Mouse (Mus musculus) kidney, adult 9 months (tissue): ENCODE measurements around the gene Gls2.
"Not testable (repeated sequence)": the region's sequence is repeated elsewhere in the genome, so short reads cannot be mapped to it uniquely, and the experiment has no call there.

Source experiments
- DNase-seq: peaks from one replicate; pipeline ENCODE4 v3.0.0; 2022

The Gls2 gene

DNA sequence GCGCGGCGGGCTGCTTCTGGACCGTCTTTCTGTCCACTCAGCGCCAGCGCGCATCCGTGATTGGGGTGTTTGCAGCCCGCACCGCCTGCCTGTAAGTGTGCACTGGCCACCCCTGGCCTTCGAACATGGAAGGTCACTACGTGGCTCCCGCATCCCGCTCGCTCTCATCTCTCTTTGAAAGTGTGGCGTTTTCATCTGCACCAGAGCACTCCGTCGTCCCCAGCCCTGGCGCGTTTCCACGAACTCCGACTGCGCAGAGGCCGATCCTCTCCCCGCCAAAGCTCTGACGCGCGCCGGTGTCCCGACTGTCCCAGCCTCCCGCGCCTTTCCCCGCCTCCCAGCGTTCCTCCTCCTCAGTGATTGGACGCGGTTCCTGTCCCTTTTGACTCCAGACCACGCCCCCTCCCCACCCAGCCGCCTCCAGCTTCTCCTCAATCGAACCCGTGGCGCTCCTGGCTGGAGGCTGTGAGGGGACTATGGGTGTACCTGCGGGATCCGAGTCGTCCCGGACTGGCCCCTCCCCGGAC lies at the start of gene Gls2:
Gls2 (plus strand) TSS at position 434 of the 527 bp plus-strand sequence.
- DNase-seq = peak; percentile 97

DNA sequence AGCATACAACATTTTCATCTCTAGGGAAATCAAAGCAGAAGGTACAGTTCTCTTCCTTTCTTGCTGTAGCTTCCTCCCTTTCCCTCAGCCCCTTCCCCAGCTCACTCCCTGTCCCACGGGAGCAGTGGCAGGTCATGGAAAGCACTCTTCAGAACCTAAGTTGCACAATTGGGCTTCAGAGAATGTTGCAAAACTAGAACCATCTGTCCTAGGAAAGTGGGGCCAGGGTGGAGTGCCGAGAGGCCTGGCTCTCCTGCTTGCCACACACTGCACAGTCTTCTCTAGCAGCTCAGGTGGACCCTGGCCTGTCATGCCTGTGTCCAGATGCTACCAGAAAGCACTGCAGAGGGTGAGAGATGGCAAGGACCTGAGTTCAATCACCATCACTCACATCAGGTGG lies 49.3 kb upstream of the Gls2 start:
- no peak for DNase-seq

DNA sequence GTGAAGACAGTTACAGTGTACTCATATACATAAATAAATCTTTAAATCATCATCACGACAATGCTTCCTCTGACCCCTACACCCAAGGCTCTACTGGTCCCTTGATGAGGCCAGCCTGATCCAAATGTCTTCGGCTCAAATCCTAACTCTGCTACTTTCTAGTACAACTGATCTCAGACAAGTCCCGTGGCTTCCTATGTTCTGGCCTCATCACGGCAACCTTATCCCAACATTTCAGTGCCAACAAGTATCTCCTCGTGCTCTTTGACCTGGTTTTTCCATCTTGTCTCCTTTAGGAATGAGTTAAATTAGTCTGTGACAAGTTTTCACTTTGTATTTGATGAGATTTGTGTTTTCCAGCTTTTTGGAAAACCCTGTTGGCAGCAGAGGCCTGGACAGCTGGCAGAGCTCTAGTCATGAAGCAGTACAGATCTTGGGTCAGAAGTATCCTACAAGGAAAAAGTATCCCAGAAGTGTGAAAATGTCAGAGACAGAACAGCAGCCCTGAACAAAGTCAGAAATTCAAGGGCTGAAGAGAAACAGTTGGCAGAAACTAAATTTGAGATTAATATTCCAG lies 45.4 kb upstream of the Gls2 start:
- no peak for DNase-seq

DNA sequence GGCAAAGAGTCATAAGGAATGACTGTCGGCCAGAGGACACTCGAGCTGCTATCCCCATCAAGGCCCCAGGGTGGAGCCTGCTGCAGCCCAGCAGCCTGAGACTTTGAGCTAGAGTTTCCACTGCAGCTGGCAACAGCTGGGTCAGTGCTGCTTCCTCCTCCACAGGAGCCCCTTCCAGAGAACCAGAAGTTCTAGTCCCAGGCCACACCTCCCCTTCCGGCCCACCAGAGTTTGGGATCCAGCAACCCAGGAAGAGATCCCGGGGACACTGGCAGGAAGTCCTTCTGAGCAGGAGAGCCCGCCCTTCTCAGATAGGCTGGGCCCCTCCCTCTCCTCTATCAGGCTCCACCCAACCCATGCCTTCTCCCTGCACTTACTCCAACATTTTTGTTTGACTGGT lies 44.7 kb upstream of the Gls2 start:
- DNase-seq = peak; percentile 87

DNA sequence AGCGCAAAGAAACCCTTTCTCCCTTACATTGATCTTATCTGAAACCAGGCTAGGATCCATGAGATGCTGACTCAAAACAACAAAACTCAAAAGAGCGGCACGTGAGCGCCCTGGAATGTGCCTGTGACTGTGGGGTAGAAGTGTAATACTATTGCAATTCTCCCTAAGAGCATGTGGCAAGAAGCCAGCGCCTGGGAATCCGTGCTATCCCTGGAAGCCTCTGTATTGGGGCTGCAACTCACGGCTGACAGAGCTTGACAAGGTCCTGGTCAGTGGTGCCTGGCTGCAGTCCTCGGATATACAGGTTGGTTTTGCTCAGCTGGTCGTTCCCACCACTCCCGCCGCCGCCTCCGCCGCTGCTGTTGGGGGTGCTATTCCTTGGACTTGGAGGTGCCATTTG lies 43.3 kb upstream of the Gls2 start:
- DNase-seq = peak; percentile 71

DNA sequence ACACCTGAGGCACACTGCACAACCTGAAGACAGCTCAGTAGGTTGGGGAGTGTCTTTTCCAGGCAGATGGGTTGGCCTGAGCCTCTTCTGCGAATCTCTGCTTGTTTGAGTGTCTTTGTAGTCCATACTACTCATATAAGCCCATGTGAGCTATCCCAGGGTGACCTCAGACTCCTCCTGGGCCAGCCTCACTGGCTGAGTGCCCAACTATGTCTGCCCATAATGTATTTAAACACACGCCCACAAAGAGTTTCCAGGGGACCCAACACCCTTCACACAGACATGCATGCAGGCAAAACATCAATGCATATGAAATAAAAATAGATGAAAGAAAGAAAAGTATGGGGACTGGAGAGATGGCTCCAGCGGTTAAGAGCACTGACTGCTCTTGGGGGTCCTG lies 40.3 kb upstream of the Gls2 start:
- no peak for DNase-seq

DNA sequence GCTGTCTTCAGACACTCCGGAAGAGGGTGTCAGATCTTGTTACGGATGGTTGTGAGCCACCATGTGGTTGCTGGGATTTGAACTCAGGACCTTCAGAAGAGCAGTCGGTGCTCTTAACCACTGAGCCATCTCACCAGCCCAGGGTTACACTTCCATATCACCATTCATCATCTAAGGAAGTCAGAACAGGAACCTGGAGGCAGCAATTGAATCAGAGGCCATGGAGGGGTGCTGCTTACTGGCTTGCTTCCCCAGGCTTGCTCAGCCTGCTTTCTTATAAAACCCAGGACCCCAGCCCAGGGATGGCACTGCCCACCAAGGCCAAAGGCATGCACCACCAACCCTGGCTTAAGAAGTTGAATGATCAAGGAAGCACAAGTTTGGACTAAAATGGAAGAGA lies 28.5 kb upstream of the Gls2 start:
- not testable (repeated sequence) for DNase-seq

DNA sequence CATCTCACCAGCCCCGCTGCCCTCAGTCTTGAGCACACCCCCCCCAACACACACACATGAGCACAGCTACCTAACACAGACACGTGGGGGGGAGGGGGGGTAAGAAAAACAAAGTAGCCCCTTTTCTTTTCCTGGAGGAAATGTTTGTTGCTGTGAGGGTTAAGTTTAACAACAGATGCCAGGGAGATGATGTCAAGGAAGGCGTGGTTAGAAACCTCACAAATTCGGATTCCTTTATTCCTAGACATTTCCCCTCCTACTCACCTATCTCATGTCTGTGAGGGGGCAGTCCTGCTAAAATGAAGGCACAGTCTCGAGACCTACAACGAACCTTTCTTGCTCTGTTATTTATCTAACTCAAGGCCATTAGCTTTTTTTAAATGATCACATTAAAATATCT lies 27.2 kb upstream of the Gls2 start:
- DNase-seq = no peak

DNA sequence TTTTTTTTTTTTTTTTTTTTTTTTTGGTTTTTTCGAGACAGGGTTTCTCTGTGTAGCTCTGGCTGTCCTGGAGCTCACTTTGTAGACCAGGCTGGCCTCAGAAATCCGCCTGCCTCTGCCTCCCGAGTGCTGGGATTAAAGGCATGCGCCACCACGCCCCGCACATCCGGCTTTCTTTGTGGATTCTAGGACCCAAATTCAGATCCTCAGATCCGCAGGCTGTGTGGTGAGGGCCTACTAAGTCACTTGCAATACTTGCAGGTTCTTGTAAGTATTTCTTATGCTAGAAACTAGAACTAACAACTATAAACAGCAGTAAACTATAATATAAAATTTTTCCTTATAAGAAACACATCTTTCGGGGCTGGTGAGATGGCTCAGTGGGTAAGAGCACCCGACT lies 22.9 kb upstream of the Gls2 start:
- not testable (repeated sequence) for DNase-seq

DNA sequence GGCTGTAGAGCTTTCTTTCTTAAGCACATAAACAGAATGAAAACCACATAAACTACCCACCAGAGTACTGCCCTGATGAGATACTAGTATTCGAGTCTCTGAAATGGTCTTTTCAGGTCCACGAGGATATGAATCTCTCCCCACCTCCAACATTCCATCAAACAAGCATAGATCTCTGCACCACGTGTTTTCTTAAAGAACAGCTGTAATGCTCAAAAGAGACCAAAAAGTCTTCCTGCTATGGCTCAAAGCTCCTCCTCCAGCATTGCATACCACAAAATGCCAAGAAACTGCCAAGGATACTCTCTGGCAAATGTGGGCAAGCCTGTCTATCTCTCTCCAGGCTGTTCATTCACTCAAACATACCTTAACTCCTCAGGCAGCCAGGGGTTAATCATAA lies 19.0 kb upstream of the Gls2 start:
- no peak for DNase-seq

DNA sequence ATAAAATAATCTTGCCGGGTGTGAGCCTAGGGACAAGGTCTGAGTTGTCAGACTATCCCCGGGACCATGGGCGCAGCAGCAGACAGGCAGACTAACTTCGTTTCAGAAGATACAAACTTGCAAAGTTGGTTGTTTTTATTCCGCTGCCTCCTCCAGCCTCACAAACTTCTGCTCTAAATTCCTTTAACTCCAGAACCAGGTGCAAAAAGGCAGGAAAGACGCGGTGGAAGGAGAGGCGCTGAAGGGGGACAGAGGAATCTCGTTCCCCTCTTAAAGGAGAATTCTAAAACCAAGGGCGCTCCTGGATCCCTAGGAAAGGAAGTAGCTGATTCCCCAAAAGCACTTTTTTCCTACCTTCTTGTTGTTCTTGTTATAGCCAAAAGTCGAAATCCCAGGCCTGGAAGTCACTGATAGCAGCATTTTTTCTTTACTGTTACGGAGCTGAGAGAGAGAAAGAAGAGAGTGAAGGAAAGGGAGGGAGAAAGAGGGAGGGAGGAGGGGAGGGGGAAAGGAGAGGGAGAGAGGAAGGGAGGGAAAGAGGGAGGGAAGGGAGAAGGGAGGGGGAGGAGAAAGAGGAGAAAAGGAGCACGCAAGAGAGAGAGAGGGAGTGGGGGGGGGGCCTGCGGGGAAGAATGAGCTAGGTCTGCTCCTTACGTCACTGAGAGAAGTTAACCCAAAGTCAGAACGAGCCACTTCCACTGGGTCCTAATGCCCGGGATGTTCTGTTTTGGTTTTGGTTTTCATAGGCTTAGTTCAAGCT lies 18.1 kb upstream of the Gls2 start:
- DNase-seq = peak; percentile 82

DNA sequence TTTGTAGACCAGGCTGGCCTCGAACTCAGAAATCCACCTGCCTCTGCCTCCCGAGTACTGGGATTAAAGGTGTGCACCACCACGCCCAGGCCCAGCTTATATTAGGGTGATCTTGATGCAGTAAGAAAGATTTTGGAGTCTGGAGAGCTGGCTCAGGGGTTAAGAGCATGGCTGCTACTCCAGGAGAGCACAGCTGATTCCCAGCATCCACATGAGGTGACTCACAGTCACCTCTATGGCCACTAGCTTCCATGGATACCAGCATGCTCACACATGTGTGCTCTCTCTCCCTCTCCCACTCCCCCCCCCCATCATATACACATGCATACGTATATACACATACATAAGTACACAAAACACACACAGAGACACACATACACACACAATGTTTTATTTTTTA lies 16.9 kb upstream of the Gls2 start:
- DNase-seq = no peak

DNA sequence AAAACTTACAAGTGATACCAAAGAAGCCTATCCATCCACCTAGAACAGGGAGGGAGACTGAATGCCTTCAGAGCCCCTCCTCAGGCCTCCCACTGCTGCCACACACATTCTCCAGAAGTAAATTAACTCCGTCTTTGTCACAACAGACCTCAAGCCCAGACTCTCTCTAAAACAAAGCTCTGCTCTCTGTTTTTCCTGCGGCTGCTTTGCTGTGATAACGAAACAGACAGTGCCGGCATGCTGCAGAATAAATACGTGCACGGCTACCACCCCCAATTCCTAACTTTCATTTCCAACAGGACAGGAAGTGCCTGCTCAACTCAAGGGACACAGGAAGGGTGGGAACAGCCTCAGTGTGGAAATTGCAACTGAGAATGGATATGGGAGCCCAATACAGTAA lies 14.3 kb upstream of the Gls2 start, which contains the start of gene Rbms2:
Rbms2 (minus strand) TSS at position 309 of the 400 bp plus-strand sequence.
- peak; percentile 57 for DNase-seq

DNA sequence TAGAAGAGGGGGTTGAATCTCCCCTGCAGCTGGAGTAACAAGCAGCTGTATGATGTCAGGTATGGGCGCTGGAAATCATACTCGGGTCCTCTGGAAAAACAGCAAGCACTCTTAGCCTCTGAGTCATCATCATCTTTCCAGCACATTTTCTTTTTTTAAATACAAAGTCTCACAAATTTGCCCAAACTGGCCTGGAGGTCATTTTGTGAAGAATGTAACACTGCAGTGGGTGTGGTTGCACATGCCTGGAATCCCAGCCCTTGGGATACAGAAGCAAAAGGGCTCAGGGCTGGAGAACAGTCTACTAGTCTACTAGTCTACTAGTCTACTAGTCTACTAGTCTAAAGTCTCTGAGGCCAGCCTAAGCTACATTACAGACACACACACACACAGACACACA lies 10.0 kb upstream of the Gls2 start:
- DNase-seq = no peak

DNA sequence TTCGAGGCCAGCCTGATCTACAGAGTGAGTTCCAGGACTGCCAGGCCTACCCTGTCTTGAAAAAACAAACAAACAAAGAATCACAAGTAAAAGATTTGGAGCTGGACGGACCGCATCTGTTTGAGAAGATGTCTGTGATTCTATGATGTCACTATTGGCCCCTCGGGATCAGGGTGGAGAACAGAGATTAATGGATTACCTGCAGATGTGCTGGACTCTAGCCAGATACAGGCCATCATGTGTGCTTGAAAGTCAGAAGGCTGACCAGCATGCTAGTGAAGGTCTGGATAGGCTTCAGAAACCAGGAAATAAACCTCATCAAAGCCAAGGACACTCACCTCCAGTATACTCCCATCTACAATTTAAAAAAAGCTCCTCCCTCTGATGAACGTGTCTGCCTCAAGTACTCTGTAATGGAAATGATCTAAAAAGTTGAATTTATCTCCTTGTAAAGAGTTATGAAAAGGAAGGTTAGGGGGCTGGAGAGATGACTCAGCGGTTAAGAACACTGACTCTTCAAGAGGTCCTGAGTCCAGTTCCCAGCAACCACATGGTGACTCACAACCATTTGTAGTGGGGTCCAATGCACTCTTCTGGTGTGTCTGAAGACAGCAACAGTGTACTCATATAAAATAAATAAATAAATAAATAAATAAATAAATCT lies 8.8 kb upstream of the Gls2 start:
- DNase-seq = peak; percentile 31

DNA sequence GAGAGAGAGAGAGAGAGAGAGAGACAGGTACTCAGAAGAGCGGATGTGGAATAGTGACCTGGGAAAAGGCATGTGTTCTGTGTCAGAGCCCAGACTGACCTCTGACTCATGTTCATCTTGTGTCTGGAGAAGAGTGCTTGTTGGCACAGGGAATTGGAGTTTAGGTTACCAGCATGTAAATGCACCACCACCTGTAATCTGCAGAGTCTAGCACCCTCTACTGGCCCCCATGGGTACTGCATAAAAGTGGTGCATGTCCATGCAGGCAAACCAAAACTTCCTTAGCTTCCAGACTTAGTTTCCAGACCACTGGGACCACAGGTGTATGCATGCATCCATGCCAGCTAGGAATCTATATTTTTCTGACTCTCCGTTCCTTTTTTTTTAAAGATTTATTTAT lies 8.3 kb upstream of the Gls2 start:
- DNase-seq = peak; percentile 87

DNA sequence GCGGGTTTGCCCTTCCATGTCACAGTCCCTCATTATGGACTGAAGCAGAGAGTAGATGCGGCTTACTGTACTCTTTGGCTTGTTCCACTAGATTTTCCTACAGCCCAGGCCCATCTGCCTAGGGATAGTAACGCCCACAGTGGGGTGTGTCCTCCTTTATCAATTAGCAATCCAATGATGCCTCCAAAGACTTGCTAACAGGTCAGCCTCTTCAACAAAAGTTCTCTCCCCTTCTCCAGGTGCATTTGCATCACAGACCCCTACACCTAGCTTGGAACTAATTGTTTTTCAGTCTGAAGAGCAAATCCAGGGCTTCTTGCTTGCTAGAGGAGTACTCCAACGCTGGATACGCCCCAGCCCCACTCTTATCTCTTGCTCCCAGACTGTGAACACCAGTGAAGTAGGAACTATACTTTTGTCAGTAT lies 7.1 kb upstream of the Gls2 start:
- no peak for DNase-seq

DNA sequence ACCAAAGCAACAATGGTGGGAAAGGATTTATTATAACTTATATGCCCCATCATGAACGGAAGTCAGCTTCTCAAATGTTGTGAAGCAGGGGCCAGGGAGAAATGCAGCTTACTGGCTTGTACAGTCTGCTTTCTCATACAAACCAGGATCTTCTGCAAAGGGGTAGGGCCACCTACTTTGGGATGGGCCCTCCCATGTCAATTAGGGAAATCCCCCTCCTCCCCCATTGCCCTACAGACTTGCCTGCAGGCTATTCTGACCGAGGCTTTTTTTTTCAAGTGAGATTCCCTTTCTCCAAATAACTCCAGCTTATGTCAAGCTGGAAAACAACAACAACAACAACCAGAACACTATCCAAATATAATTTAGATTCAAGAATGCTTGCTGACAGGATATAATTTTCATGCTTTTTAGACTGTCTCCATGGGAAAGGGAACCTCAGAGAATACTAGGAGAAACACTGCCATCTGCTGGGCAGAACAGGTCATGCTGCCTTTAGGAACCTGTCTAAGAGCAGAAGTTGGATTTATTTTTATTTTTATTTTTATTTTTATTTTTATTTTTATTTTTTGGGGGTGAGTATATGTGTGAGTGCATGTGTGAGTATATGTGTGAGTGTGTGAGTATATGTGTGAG lies 5.9 kb upstream of the Gls2 start:
- DNase-seq = peak; percentile 84

DNA sequence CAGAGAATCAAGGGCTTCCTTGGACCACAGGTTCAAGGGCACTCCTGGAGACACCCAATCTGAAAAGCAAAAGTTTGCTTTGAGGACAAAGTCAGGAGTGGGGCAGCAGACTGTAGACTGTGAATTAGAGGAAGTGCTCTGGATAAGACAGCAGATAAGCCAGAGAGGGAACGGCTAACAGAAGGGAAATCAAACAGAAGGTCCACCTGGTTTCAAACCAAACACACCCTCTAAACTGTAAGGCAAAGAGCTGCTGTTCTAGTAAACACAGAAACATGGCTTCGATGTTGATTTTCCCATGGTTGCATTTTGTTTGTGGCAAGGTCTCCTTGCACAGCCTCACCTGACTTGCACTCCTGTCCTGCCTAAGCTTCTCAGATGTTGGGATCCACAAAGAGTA lies 2.8 kb upstream of the Gls2 start:
- DNase-seq = no peak

DNA sequence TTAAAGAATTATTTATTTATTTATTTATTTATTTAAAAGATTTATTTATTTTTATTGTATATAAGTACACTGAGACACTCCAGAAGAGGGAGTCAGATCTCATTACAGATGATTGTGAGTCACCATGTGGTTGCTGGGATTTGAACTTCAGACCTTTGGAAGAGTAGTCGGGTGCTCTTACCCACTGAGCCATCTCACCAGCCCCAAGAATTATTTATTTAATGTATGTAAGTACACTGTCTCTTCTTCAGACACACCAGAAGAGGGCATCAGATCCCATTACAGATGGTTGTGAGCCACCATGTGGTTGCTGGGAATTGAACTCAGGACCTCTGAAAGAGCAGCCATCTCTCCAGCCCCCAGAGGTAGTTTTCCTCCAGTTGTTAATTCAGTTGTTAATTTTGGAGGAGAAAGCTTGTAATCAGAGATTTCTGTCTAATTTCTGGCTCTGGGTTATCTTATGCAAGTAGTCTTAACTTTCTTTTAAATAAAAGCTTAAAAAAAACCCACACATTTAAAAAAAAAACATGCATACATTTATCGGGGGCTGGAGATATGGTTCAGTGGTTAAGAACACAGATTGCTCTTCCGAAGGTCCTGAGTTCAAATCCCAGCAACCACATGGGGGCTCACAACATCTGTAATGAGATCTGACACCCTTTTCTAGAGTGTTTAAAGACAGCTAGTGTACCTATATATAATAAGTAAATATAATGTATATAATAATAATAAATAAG lies 2.1 kb upstream of the Gls2 start:
- not testable (repeated sequence) for DNase-seq

DNA sequence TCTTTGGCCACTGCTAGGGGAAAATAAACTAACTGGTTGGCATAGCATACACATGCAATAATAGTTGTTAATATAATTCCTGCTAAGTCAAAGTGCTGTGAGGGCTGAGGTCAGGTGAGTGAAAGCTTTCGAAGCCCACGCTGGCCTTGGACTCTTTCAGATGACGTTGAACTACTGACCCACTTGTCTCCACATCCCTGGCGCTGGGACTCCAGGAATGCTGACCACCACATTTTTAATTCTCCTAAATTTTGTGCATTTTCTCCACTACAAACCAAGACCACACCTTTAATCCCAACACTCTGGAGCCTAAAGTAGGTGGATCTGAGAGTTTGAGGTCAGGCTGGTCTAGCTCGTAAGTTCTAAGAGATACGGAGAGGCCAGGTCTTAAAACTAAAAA lies 1.1 kb upstream of the Gls2 start:
- no peak for DNase-seq

DNA sequence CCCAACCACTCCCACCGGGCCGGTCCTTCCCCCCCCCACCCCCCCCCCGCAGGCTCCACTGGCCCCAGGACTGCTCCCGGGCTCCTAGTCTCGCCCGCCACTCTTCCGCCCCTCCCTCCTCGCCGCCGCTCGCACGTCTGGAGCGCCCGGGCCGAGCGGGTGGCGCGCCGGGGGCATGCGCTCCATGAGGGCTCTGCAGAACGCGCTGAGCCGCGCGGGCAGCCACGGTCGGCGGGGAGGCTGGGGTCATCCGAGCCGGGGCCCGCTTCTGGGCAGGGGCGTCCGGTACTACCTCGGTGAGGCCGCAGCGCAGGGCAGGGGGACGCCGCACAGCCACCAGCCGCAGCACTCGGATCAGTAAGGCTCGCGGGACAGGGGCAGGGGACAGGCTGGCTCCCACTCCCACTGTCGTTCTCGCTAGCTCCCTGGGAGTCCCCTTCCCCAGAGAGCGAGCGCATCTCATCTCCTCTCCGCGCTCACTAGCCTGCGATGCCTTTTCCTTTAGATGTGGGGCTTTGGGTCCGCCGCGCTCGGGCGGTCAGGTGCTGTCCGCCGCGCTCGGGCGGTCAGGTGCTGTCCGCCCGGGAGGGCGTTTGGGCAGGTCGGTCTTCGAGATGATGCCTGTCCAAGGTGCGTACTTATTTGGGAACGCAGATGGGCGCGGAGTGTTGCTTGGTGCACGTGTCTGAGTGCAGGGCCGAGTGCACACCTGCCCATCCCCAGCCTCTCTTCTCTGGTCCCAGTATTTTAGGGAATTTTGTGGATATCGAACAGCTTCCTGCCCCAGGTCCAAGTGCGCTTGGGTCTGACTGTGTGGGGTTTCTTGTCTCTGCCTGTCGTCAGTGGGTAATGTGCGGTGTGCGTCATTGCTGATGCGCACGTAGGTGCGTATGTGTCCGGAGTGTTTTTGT lies 549 bp downstream of the Gls2 start:
- DNase-seq = no peak
